Mouse (Mus musculus) thymus, adult 2 months (tissue): Measurements from ENCODE around the gene Cyp11a1. TPM values are rescaled to one million over a fixed set of nuclear protein-coding genes. Genes with fewer than 3 reads are reported as not detected.

Source experiments
- DNase-seq: peaks from one replicate; pipeline ENCODE4 v3.0.0; 2021
- H3K27ac ChIP-seq: fragments of 200-500 bp; 2 replicates; pipeline ENCODE4 v1.5.1; 2012; ENCODE audit warnings: low read length, control low read depth; ENCODE audit not compliant: control insufficient read depth, insufficient read depth
- H3K27me3 ChIP-seq: fragments of 200-500 bp; 2 replicates; pipeline ENCODE4 v1.6.1; 2012; ENCODE audit warnings: mild to moderate bottlenecking, low read length, moderate library complexity, mixed read lengths; ENCODE audit not compliant: control insufficient read depth, insufficient read depth
- H3K36me3 ChIP-seq: fragments of 200-500 bp; 2 replicates; pipeline ENCODE4 v1.6.1; 2012; ENCODE audit warnings: mild to moderate bottlenecking, low read length, moderate library complexity; ENCODE audit not compliant: control insufficient read depth, insufficient read depth
- H3K4me1 ChIP-seq: fragments of 200-500 bp; replicated peaks from 2 replicates; pipeline ENCODE4 v1.6.1; 2012; ENCODE audit warnings: low read length; ENCODE audit not compliant: control insufficient read depth, insufficient read depth
- H3K4me3 ChIP-seq: fragments of 200-500 bp; 2 replicates; pipeline ENCODE4 v1.5.1; 2012; ENCODE audit warnings: mild to moderate bottlenecking, low read length, control low read depth, moderate library complexity; ENCODE audit not compliant: control insufficient read depth, insufficient read depth
- CTCF ChIP-seq: fragments of 200-500 bp; IDR thresholded peaks from 2 replicates; pipeline ENCODE4 v1.5.1; 2012; ENCODE audit warnings: mild to moderate bottlenecking, control low read depth, low read length, moderate library complexity, borderline replicate concordance; ENCODE audit not compliant: control insufficient read depth, poor library complexity, insufficient read depth; ENCODE audit errors: extremely low read depth
- POLR2A ChIP-seq: fragments of 200-500 bp; IDR thresholded peaks from 2 replicates; pipeline ENCODE4 v1.6.1; 2012; ENCODE audit warnings: mild to moderate bottlenecking, low read length, control low read depth, moderate library complexity; ENCODE audit not compliant: control insufficient read depth, poor library complexity, insufficient read depth; ENCODE audit errors: extremely low read depth
- WGBS: fragments of 180-500 bp; shearing (Covaris S2); methylation state at CpG from one replicate; pipeline ENCODE4 v1.1.7; 2018; 5-methylcytosine and 5-hydroxymethylcytosine counted together
- polyA plus RNA-seq: library from polyadenylated mRNA; depleted of rRNA; stranded (reverse); fragments of >200 nt; gene quantifications from 2 replicates; pipeline ENCODE4 v1.2.3, GENCODE M21; 2012; rRNA removed

Gene Cyp11a1
- polyA plus RNA-seq, 1 experiment = 1.3 TPM

DNA sequence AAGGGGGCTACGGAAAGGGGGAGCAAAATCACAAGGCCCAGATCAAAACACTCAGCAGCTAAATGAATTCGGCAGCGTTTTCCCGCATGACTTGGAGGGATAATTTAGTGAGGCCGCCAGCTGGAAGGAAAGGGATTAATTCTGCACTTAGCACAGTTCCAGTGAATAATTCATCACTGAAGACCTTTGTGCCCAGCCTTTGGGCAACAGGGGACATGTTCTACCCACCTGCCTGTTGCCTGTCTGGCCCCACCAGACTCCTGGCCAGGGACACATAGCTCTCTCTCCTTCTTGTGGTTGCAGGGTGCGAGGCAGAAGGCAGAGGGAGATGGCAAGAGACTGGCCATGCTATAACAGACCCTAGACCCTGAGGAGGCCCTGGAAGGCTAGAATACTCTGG is 59.3 kb downstream of the Cyp11a1 start:
- Histone ChIP-seq H3K36me3 (no peaks in the 10 kb centered on the region), H3K4me1 (no peaks in the 10 kb centered on the region), H3K4me3 (no peak overlapping the region), H3K27me3 (no peaks in the 10 kb centered on the region), H3K27ac (no peak overlapping the region)
- WGBS = 77% methylated on average over 6 of the region's 6 CpGs
- TF ChIP-seq CTCF = no peak
- no peak for TF ChIP-seq POLR2A
- DNase-seq = no peak

DNA sequence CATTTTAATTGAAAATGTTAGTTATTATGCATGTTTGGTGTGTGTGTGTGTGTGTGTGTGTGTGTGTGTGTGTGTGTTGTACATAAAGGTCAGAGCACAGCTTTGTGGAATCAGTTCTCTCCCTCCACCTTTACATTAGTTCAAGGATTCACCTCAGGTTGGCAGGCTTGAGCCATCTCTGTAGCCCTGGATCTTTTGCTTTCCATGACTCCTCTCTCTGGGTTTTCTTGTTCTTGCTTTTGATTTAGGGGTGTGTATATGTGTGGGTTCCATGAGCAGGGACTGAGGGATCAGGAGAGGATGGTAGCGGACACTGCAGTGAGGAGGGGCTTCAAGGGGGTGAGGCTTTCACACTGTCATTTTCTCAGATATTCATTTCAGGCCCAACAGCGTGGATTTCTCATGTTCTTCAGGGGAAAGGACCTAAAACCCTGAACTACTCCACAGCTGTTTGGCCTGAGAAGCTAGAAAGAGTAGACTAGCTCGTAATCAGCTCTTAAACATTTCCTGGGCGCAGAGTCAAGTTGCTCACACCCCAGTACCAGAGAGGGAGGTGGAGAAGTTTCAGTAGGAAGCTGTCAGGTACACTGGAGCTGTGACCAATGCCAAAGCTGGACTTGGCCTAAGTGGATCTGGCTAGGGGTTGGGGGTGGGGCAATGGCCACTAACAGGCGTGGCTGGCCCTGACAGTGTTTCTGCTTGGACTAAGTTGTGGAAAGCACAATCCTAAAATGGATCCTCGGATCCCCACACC is 59.9 kb downstream of the Cyp11a1 start:
- no peak for DNase-seq
- WGBS = 77% methylated on average over 6 of the region's 6 CpGs
- Histone ChIP-seq H3K4me3 (no peak overlapping the region), H3K4me1 (no peaks in the 10 kb centered on the region), H3K27ac (no peak overlapping the region), H3K36me3 (no peaks in the 10 kb centered on the region), H3K27me3 (no peaks in the 10 kb centered on the region)
- TF ChIP-seq CTCF = no peak
- TF ChIP-seq POLR2A = no peak

DNA sequence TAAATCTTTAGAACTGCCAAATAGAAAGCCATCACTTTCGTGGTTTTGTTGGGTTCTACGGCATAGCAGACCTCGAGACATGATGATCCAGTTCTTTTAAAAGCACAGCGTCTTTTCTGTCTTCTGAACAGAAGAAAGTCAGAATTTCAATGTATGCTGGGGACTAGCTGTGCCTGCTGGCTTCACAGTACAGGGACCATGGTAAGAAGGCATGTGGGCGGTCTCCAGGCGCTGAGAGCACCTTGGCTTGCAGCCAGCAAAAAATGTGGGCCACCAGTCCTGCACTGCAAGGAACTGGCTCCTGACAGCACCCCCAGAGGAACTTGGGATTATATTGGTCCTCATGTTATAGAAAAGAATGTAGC is 60.5 kb downstream of the Cyp11a1 start:
- Histone ChIP-seq H3K4me3 (no peak overlapping the region), H3K27ac (no peak overlapping the region), H3K4me1 (no peaks in the 10 kb centered on the region), H3K27me3 (no peaks in the 10 kb centered on the region), H3K36me3 (no peaks in the 10 kb centered on the region)
- TF ChIP-seq CTCF = no peak
- no peak for TF ChIP-seq POLR2A
- WGBS = 66% methylated on average over 6 of the region's 6 CpGs
- DNase-seq = no peak

DNA sequence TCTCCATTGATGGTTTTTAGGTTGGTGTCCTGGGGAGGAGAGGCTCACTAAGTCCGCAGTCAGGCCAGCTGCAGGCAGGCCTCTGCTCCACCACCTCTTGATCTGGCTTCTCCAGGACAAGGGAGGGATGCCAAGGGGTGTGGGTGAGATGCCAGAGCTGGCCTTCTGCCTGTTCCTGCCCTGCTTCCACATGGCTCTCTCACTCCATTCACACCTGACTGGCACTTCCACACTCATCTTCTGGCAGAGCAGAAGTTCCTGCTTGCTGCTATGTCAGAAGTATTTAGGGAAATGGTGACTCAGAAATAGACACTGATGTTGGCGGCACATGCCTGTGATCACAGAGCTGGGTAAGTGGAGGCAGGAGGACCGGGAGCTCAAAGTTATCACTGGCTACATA is 61.3 kb downstream of the Cyp11a1 start:
- H3K27me3 ChIP-seq = no peaks in the 10 kb centered on the region
- no peak for DNase-seq
- no peaks in the 10 kb centered on the region for H3K4me1 ChIP-seq
- H3K27ac ChIP-seq = no peak overlapping the region
- WGBS = 92% methylated on average over 3 of the region's 3 CpGs
- no peak for TF ChIP-seq POLR2A
- no peak overlapping the region for H3K4me3 ChIP-seq
- no peaks in the 10 kb centered on the region for H3K36me3 ChIP-seq

DNA sequence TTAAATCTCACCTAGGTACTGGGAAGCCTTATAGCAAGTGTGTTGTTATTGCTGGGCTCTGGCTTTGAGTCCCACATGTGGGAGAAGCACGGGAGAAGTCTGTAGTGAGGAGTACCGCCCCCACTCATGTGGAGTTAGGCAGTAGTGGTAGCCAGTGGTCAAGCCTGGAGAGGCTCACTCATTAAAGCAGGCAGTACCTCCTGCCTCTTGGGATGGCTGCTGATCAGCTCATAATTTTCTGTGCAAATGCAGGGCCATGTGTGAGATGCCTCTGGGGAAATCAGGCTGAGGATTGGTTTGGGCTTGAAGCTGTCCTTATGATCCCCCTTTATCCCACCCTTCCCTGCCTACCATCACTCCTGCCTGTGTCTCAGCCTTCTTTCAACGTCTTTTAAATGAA is 68.3 kb downstream of the Cyp11a1 start:
- H3K4me3 ChIP-seq = no peak overlapping the region
- no peaks in the 10 kb centered on the region for H3K4me1 ChIP-seq
- DNase-seq = no peak
- H3K36me3 ChIP-seq = no peaks in the 10 kb centered on the region
- 54% methylated on average over 3 of the region's 3 CpGs for WGBS
- H3K27me3 ChIP-seq = no peaks in the 10 kb centered on the region
- TF ChIP-seq CTCF (no peak), POLR2A (no peak)
- no peak overlapping the region for H3K27ac ChIP-seq

Other genes with a start within 250 kb of the Cyp11a1 start
- 597 and 762 TPM in 2 replicates for gene Clk3, start 240.6 kb upstream of the Cyp11a1 start, polyA plus RNA-seq
- gene Arid3b, start 169.6 kb upstream of the Cyp11a1 start, polyA plus RNA-seq = 68.0 and 70.3 TPM in 2 replicates
- 182 and 201 TPM in 2 replicates for gene Ubl7, start 95.4 kb upstream of the Cyp11a1 start, polyA plus RNA-seq
- 81.6 and 85.6 TPM in 2 replicates for gene Sema7a, start 66.3 kb upstream of the Cyp11a1 start, polyA plus RNA-seq
- 5.2 and 6.1 TPM in 2 replicates for gene Stra6, start 57.4 kb downstream of the Cyp11a1 start, polyA plus RNA-seq
- 0.94 and 1.2 TPM in 2 replicates for gene Ccdc33, start 112.4 kb downstream of the Cyp11a1 start, polyA plus RNA-seq
- 25.3 and 32.2 TPM in 2 replicates for gene Islr, start 197.9 kb downstream of the Cyp11a1 start, polyA plus RNA-seq
- 0.50 and 1.4 TPM in 2 replicates for gene Islr2, start 197.9 kb downstream of the Cyp11a1 start, polyA plus RNA-seq
- gene Pml, start 243.4 kb downstream of the Cyp11a1 start, polyA plus RNA-seq = 74.1 and 83.0 TPM in 2 replicates
- 67.4 and 71.5 TPM in 2 replicates for gene Stoml1, start 246.8 kb downstream of the Cyp11a1 start, polyA plus RNA-seq